Mouse (Mus musculus) spleen, adult 2 months (tissue): ENCODE results near the gene Tnfsf11.

Source experiments
- CTCF ChIP-seq: fragments of 200-500 bp; IDR thresholded peaks from 2 replicates; pipeline ENCODE4 v1.5.1; 2011; ENCODE audit warnings: mild to moderate bottlenecking, inconsistent platforms; ENCODE audit not compliant: insufficient read depth, insufficient read length, insufficient replicate concordance; ENCODE audit errors: extremely low read depth
- POLR2A ChIP-seq: fragments of 200-500 bp; IDR thresholded peaks from 2 replicates; pipeline ENCODE4 v1.6.1; 2011; ENCODE audit warnings: low read depth, low read length, inconsistent platforms

DNA sequence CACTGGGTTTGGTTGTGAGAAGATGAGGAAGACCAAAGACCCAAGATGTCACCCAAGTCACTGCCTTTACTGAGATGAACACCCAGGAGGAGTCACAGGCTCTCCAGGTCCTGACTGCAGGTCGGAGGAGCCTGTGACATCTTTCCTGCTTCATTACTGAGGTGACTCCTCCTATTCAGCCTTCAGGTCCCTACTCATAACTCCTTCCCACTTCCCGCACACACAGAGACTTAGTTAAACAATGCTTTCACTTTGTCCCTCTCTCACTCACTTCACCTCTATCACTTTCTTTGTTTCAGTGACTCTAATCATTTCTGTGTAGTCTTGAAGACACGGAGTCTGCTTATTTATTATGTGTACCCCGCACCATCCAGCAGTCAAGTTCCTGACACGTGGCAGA, 11.7 kb upstream of the Tnfsf11 start:
- TF ChIP-seq CTCF (no peak), POLR2A (no peak)
